Mouse (Mus musculus): Measurements from ENCODE around the gene Mlana.

DNA sequence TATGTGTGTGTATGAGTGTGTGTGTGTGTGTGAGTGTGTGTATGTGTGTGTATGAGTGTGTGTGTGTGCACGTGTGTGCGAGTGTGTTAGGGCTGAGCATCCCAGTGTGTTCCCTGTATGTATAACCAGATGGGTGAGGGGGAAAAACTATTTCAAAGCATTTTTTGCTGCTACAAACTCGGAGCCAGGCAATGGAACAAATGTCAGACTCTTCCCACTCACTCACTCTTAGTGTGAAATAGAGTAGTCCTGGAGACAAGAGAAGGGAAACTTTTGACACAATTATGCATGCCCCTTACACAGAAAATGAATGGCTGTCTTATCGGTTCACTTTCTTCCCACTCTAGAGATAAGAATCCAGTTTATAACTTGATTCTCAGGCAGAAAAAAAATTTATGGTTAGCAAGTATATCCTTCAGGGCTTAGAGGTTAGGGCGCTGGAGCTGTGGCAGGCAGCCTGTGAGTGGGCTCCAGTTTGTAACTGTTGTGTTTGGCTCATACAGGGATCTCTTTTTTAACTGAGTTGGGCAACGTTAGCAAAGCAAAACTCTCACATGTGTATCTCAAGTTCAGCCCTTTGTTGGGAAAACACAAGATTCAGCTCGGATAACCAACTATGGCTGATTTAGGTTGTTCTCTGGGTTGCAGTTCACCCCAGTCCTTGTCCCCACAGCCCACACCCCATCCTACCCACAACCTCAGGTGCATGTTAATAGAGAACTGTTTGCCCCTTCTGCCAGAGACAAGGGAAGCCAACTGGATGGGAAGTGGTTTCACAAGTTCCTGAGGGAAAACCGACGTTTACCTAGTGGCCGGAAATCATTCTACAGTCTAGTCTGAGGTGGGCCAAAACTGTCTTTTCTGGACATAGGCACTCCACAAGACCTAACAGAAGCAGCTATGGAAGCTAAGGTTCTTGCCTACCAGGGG, 36.5 kb upstream of the Mlana start:
- no peak for TF ChIP-seq MAFK (IDR thresholded peaks at IDR 0.05; ENCODE audit: insufficient read depth, low read depth, low read length)
- no peak for TF ChIP-seq ZNF384 (IDR thresholded peaks at IDR 0.05; ENCODE audit: low read depth, low read length)
- no peak for TF ChIP-seq CHD2 (IDR thresholded peaks at IDR 0.05; ENCODE audit: low read depth, low read length)
- no peak for TF ChIP-seq ZC3H11A (IDR thresholded peaks at IDR 0.05; ENCODE audit: borderline replicate concordance, low read depth, low read length)
